Mouse (Mus musculus) E14TG2a.4 (cell line): Measurements from ENCODE around the gene Klhl21.

Source experiments
- CTCF ChIP-seq: conservative IDR thresholded peaks from 2 replicates; pipeline ENCODE4 v1.5.1; 2014; ENCODE audit warnings: low read length
- POU5F1 ChIP-seq: IDR thresholded peaks from 2 replicates; pipeline ENCODE4 v1.6.1; 2014; ENCODE audit warnings: low read length, borderline replicate concordance

- TF ChIP-seq CTCF, result no peak
- no peak for TF ChIP-seq POU5F1
Measured at GRCm38 (mm10) chr4:152038225-152038984, 29.8 kb downstream of the Klhl21 start, which contains the start of gene Tas1r1.
